Mouse (Mus musculus) CH12.LX (cell line): ENCODE results near the gene Gins3. TPM values are rescaled to one million over a fixed set of nuclear protein-coding genes. Genes with fewer than 3 reads are reported as not detected.

Experiments
- DNase-seq: peaks from one replicate; pipeline ENCODE4 v3.0.0-alpha.2; 2013; ENCODE audit errors: extremely low read depth
- H3K27ac ChIP-seq: 2 replicates; pipeline ENCODE4 v1.5.1; 2012; ENCODE audit warnings: low read depth, mild to moderate bottlenecking, control low read depth, moderate library complexity; ENCODE audit not compliant: insufficient read depth
- H3K27me3 ChIP-seq: replicated peaks from 2 replicates; pipeline ENCODE3; 2012; ENCODE audit warnings: inconsistent platforms
- H3K36me3 ChIP-seq, 2 experiments: replicated peaks in 1 of 2; 2 replicates each; pipeline versions ENCODE3 to v1.6.1; 2012; ENCODE audit warnings: inconsistent platforms in 1 of 2, low read length in 1 of 2, mild to moderate bottlenecking in 1 of 2, mixed read lengths in 1 of 2, moderate library complexity in 1 of 2; ENCODE audit not compliant: control insufficient read depth in 1 of 2, insufficient read depth in 1 of 2
- H3K4me1 ChIP-seq, 2 experiments: 2 replicates each; pipeline ENCODE4 v1.6.1; 2012; ENCODE audit warnings: inconsistent platforms in 1 of 2, moderate library complexity in 1 of 2; ENCODE audit not compliant: insufficient read depth in 2 of 2, control insufficient read depth in 1 of 2
- H3K4me2 ChIP-seq: 2 replicates; pipeline ENCODE4 v1.6.1; 2012; ENCODE audit warnings: low read depth, mild to moderate bottlenecking, control low read depth; ENCODE audit not compliant: poor library complexity, insufficient read depth, severe bottlenecking
- H3K4me3 ChIP-seq, 3 experiments: fragments of 150-350 bp in 1 of 3; sonication (generic) in 1 of 3; replicated peaks in 1 of 3; 2 replicates each; pipeline versions ENCODE3 to v1.5.1; 2011 to 2012; ENCODE audit warnings: low read depth in 2 of 3, low read length in 2 of 3, mild to moderate bottlenecking in 2 of 3, moderate library complexity in 2 of 3, control low read depth in 1 of 3, improper control_type of control experiment in 1 of 3, inconsistent platforms in 1 of 3, mixed read lengths in 1 of 3; ENCODE audit not compliant: poor library complexity in 1 of 3
- H3K79me2 ChIP-seq: replicated peaks from 2 replicates; pipeline ENCODE4 v1.6.1; 2012; ENCODE audit warnings: mild to moderate bottlenecking, moderate library complexity; ENCODE audit not compliant: control insufficient read depth, poor library complexity, insufficient read depth, severe bottlenecking; ENCODE audit errors: extremely low read depth
- H3K9ac ChIP-seq: 2 replicates; pipeline ENCODE4 v1.6.1; 2012; ENCODE audit warnings: low read depth, mild to moderate bottlenecking, control low read depth, moderate library complexity; ENCODE audit not compliant: insufficient read depth
- H3K9me3 ChIP-seq: replicated peaks from 2 replicates; pipeline ENCODE3; 2012; ENCODE audit warnings: low read length, inconsistent platforms, mixed read lengths
- BHLHE40 ChIP-seq: IDR thresholded peaks from 2 replicates; pipeline ENCODE4 v1.6.1; 2011; ENCODE audit warnings: mild to moderate bottlenecking, low read depth, low read length, improper control_type of control experiment
- CTCF ChIP-seq, 2 experiments: IDR thresholded peaks in 1 of 2; conservative IDR thresholded peaks in 1 of 2; 2 replicates each; pipeline ENCODE4 v1.5.1; 2011 to 2012; ENCODE audit warnings: low read depth in 2 of 2, low read length in 2 of 2, improper control_type of control experiment in 1 of 2, inconsistent platforms in 1 of 2, mild to moderate bottlenecking in 1 of 2, moderate library complexity in 1 of 2
- KAT2A ChIP-seq: IDR thresholded peaks from 2 replicates; pipeline ENCODE4 v1.6.1; 2012; ENCODE audit warnings: low read length, improper control_type of control experiment, inconsistent platforms; ENCODE audit not compliant: insufficient replicate concordance
- MYC ChIP-seq: IDR thresholded peaks from 2 replicates; pipeline ENCODE4 v1.6.1; 2011; ENCODE audit warnings: low read depth, mild to moderate bottlenecking, improper control_type of control experiment, low read length
- POLR2A ChIP-seq: IDR thresholded peaks from 2 replicates; pipeline ENCODE4 v1.6.1; 2011; ENCODE audit warnings: low read depth, mild to moderate bottlenecking, improper control_type of control experiment, low read length
- RAD21 ChIP-seq: IDR thresholded peaks from 2 replicates; pipeline ENCODE4 v1.6.1; 2011; ENCODE audit warnings: low read depth, mild to moderate bottlenecking, low read length, improper control_type of control experiment, moderate library complexity
- SMC3 ChIP-seq: IDR thresholded peaks from 2 replicates; pipeline ENCODE4 v1.6.1; 2011; ENCODE audit warnings: low read depth, low read length, improper control_type of control experiment
- TBP ChIP-seq: conservative IDR thresholded peaks from 2 replicates; pipeline ENCODE4 v1.6.1; 2011; ENCODE audit warnings: low read depth, low read length, improper control_type of control experiment
- dilution Hi-C: fragments of 300-500 bp; cut with MboI; formaldehyde crosslinking; loops from 2 replicates; pipeline ENCODE4 v1.14.3; 2020; ENCODE audit warnings: low sequenced_read_pairs; ENCODE audit not compliant: extremely low pct_unique_long_range_greater_than_20kb, extremely low pct_ligation_motif_present
- in situ Hi-C: fragments of 300-500 bp; cut with MboI; formaldehyde crosslinking; loops from 3 replicates; pipeline ENCODE4 v1.14.3; 2019; ENCODE audit warnings: low sequenced_read_pairs, low pct_ligation_motif_present, low pct_unique_long_range_greater_than_20kb, mixed read lengths
- polyA plus RNA-seq: library from polyadenylated mRNA; unstranded; fragments of >175 nt; gene quantifications from 2 replicates; pipeline ENCODE4 v1.2.1, GENCODE M21; 2012; ENCODE audit warnings: low read depth; ENCODE audit not compliant: insufficient read length
- total RNA-seq, 2 experiments: library from RNA; depleted of rRNA; stranded (reverse); fragments of 300-350 nt in 1 of 2; fragments of >200 nt in 1 of 2; gene quantifications; 2 replicates each; pipeline ENCODE4 v1.2.3; 2012 to 2014

The Gins3 gene
- total and polyA plus RNA-seq, 3 experiments, result 10.4 to 18.0 (median 14.2) TPM

DNA sequence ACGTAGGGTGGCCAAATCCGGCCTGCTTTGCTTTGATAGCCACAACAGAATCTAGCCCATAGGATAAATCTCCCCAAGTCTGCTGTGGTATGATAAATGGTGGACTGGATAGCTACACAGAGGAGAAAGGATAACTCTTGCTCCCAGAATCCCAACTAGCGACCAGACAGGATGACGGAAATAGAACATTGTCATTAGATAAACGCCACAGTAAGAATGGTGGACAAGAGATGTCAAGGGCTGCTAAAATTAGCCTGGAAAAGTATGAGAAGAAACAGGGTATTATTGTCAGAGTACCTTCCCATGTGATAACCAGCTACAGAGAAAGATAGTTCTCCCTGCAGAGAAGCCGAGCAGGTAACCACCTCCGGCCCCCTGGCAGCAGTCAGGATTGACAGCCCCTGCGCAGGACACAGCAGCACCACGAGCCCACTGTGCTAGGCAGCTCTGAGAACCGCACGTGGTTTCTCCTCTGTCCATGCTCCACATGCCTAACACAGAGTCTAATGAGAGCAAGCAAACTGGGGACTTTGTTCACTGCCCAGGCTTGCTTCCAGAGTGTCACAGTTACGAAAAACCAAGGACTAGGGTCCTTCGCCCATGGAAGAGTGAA is 57.8 kb downstream of the Gins3 start:
- no peaks in the 10 kb centered on the region for H3K36me3 ChIP-seq
- H3K9me3 ChIP-seq, result no peaks in the 10 kb centered on the region
- no peak overlapping the region for H3K27ac ChIP-seq
- dilution Hi-C loops (no loop called here), in situ Hi-C loops (no loop called here)
- TF ChIP-seq MYC (peak; percentile 29; the same call in 1 of the 2 replicates), RAD21 (peak; percentile 28), CTCF (conservative IDR thresholded peaks at IDR 0.05 in 1 of 2, IDR thresholded peaks at IDR 0.05 in 1 of 2; ENCODE audit: low read depth in 2 of 2, low read length in 2 of 2) (peak in 1 of 2 experiments; percentile 64; a peak in 2 of 4 replicates), BHLHE40 (no peak), POLR2A (no peak), SMC3 (peak; percentile 71)
- H3K4me1 ChIP-seq, result no peaks in the 10 kb centered on the region
- peaks cover 19% of the 10 kb centered on the region for H3K27me3 ChIP-seq
- no peak overlapping the region for H3K9ac ChIP-seq
- H3K79me2 ChIP-seq, result no peaks in the 10 kb centered on the region
- no peak overlapping the region for H3K4me3 ChIP-seq
- no peak overlapping the region for H3K4me2 ChIP-seq
- no peak for DNase-seq

- no peak for DNase-seq
- no peak for TF ChIP-seq CTCF (conservative IDR thresholded peaks at IDR 0.05 in 1 of 2, IDR thresholded peaks at IDR 0.05 in 1 of 2; ENCODE audit: low read depth in 2 of 2, low read length in 2 of 2)
- TF ChIP-seq BHLHE40, result no peak
- no peak for TF ChIP-seq KAT2A
- TF ChIP-seq TBP, result no peak
- dilution Hi-C loops (no loop called here), in situ Hi-C loops (loop anchor here (5.0 kb wide), 1 partner anchor 92 kb away; no protein-coding TSS in a partner anchor)
- no peak overlapping the region for H3K9ac ChIP-seq
- no peaks in the 10 kb centered on the region for H3K79me2 ChIP-seq
- H3K4me2 ChIP-seq, result no peak overlapping the region
- H3K9me3 ChIP-seq, result no peaks in the 10 kb centered on the region
- H3K4me3 ChIP-seq, result no peak overlapping the region
- H3K4me1 ChIP-seq, result peaks cover 0 to 13% of the 10 kb centered on the region in 2 experiments; a peak in 2 of 4 replicates
- H3K36me3 ChIP-seq, result no peaks in the 10 kb centered on the region
- peaks cover 26% of the 10 kb centered on the region for H3K27me3 ChIP-seq
- no peak overlapping the region for H3K27ac ChIP-seq
These were observed 61.4 kb downstream of the Gins3 start for GRCm38 (mm10) chr8:95694631-95695030.

Other genes starting within 250 kb of the Gins3 start
- gene Cfap20, start 198.6 kb upstream of the Gins3 start, total RNA-seq (2012; rRNA removed), result 53.1 and 57.2 TPM in 2 replicates
- 93.0 and 99.4 TPM in 2 replicates for gene Cfap20, start 198.6 kb upstream of the Gins3 start, total RNA-seq (2014; rRNA removed)
- gene Cfap20, start 198.6 kb upstream of the Gins3 start, polyA plus RNA-seq, result 53.4 and 74.7 TPM in 2 replicates
- 32.1 and 35.7 TPM in 2 replicates for gene Csnk2a2, start 143.4 kb upstream of the Gins3 start, total RNA-seq (2012; rRNA removed)
- gene Csnk2a2, start 143.4 kb upstream of the Gins3 start, total RNA-seq (2014; rRNA removed), result 51.7 and 72.1 TPM in 2 replicates
- 126 and 133 TPM in 2 replicates for gene Csnk2a2, start 143.4 kb upstream of the Gins3 start, polyA plus RNA-seq
- gene Ccdc113, start 99.4 kb upstream of the Gins3 start, total RNA-seq (2012; rRNA removed), result not detected in 2 replicates
- gene Ccdc113, start 99.4 kb upstream of the Gins3 start, total RNA-seq (2014; rRNA removed), result not detected in 2 replicates
- gene Ccdc113, start 99.4 kb upstream of the Gins3 start, polyA plus RNA-seq, result not detected in 2 replicates
- not detected in 2 replicates for gene Prss54, start 57.1 kb upstream of the Gins3 start, total RNA-seq (2012; rRNA removed)
- not detected in 2 replicates for gene Prss54, start 57.1 kb upstream of the Gins3 start, total RNA-seq (2014; rRNA removed)
- gene Prss54, start 57.1 kb upstream of the Gins3 start, polyA plus RNA-seq, result not detected in 2 replicates
- gene Ndrg4, start 43.5 kb downstream of the Gins3 start, total RNA-seq (2012; rRNA removed), result 1.7 and 2.1 TPM in 2 replicates
- gene Ndrg4, start 43.5 kb downstream of the Gins3 start, total RNA-seq (2014; rRNA removed), result 1.6 TPM in 2 replicates
- gene Ndrg4, start 43.5 kb downstream of the Gins3 start, polyA plus RNA-seq, result 2.1 TPM in 2 replicates
- gene Setd6, start 82.4 kb downstream of the Gins3 start, total RNA-seq (2012; rRNA removed), result 29.6 and 31.0 TPM in 2 replicates
- gene Setd6, start 82.4 kb downstream of the Gins3 start, total RNA-seq (2014; rRNA removed), result 25.6 and 29.7 TPM in 2 replicates
- gene Setd6, start 82.4 kb downstream of the Gins3 start, polyA plus RNA-seq, result 50.6 and 61.3 TPM in 2 replicates
- 130 and 142 TPM in 2 replicates for gene Cnot1, start 174.0 kb downstream of the Gins3 start, total RNA-seq (2012; rRNA removed)
- gene Cnot1, start 174.0 kb downstream of the Gins3 start, total RNA-seq (2014; rRNA removed), result 136 and 146 TPM in 2 replicates
- gene Cnot1, start 174.0 kb downstream of the Gins3 start, polyA plus RNA-seq, result 164 and 182 TPM in 2 replicates
- 138 and 141 TPM in 2 replicates for gene Sap18b, start 191.9 kb downstream of the Gins3 start, total RNA-seq (2012; rRNA removed)
- gene Sap18b, start 191.9 kb downstream of the Gins3 start, total RNA-seq (2014; rRNA removed), result 259 and 305 TPM in 2 replicates
- gene Sap18b, start 191.9 kb downstream of the Gins3 start, polyA plus RNA-seq, result 355 and 403 TPM in 2 replicates
- 20.3 and 33.2 TPM in 2 replicates for gene Slc38a7, start 220.1 kb downstream of the Gins3 start, total RNA-seq (2012; rRNA removed)
- gene Slc38a7, start 220.1 kb downstream of the Gins3 start, total RNA-seq (2014; rRNA removed), result 12.0 and 13.9 TPM in 2 replicates
- gene Slc38a7, start 220.1 kb downstream of the Gins3 start, polyA plus RNA-seq, result 28.1 and 31.0 TPM in 2 replicates